Mouse (Mus musculus) gastrocnemius, adult 18-20 months (tissue): Measurements from ENCODE around the gene Tmem156. TPM values are rescaled to one million over a fixed set of nuclear protein-coding genes. Genes with fewer than 3 reads are reported as not detected.
"Not testable (repeated sequence)": the region's sequence is repeated elsewhere in the genome, so short reads cannot be mapped to it uniquely, and the experiment has no call there.

Source experiments
- DNase-seq: peaks from one replicate; pipeline ENCODE4 v3.0.0; 2021; ENCODE audit warnings: low spot score
- long read RNA-seq, 2 experiments: library from polyadenylated mRNA; stranded (forward); transcript quantifications; one replicate each; pipeline ENCODE4 v2.0.0; 2021
- total RNA-seq, 2 experiments: library from RNA; stranded (reverse); gene quantifications; 2 replicates each; pipeline ENCODE4 v1.2.3; 2021

The Tmem156 gene
- total RNA-seq = not detected
- long read RNA-seq, experiment 1 = 0 reads
- long read RNA-seq, experiment 2 = 0 reads

DNA sequence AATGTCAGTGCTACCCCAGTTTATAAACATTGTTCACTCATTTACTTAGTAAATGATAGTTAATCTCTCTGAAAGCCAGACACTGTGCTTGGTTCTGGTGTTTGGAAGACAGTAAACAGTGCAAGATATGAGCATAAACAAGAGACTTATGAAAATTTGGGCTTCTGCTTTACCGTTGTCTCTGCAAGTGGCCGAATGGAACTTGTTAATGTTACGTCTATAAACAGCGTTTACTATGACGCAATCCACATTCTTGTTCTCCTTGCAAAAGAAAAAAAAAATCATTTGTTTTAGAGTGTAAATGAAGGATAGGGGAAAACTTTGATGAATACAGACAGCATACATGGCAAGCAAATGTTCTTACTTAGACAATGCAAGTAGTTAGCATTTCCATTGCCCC, at the start of gene Tmem156:
Gene Tmem156, minus strand, starts transcription at position 212 of the 400 bp plus-strand sequence.
- DNase-seq = no peak

GRCm38 (mm10) chr5:65141242-65141641, 49.3 kb upstream of the Tmem156 start:
- DNase-seq = no peak

GRCm38 (mm10) chr5:65137073-65137472, 45.1 kb upstream of the Tmem156 start:
- DNase-seq = no peak

DNA sequence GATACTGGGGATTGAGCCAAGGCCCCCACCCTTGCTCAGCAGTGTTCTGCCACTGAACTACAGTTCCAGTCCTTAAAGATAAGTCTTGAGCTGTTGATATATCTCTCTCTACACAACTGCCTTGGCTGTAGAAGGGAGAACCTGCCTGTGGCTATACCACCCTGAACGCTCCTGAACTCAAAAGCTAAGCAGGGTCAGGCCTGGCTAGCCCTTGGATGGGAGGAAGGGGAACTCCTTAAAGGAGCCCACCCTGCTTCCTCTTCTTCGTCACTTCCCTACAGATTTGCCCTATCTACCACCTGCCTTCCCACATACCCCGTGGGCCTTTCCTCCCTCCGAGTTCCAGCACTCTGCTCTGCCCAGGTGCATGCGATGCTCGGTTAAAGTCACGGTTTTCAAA, 44.2 kb upstream of the Tmem156 start:
- no peak for DNase-seq

DNA sequence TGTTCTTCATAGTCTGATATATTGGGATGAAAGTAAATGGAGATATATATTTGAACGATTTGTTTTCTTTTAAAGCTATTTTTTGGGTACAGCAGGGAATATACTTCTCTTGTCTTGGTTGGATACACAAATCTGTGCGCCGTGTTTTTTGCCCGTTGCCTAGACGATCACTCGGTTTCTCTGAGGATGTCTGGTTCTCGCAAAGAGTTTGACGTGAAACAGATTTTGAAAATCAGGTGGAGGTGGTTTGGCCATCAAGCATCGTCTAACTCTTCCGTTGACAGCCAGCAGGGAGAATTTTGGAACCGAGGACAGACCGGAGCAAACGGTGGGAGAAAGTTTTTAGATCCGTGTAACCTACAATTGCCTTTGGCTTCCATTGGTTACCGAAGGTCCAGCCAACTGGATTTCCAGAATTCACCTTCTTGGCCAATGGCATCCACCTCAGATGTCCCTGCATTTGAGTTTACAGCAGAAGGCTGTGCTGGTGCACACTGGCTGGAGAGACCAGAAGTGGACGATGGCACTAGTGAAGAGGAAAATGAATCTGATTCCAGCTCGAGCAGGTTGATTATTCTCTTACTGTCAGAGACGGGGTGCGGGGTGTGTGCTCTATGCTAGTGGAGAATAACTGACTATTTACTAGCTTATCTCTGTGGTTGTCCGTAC, 39.4 kb upstream of the Tmem156 start:
- no peak for DNase-seq

DNA sequence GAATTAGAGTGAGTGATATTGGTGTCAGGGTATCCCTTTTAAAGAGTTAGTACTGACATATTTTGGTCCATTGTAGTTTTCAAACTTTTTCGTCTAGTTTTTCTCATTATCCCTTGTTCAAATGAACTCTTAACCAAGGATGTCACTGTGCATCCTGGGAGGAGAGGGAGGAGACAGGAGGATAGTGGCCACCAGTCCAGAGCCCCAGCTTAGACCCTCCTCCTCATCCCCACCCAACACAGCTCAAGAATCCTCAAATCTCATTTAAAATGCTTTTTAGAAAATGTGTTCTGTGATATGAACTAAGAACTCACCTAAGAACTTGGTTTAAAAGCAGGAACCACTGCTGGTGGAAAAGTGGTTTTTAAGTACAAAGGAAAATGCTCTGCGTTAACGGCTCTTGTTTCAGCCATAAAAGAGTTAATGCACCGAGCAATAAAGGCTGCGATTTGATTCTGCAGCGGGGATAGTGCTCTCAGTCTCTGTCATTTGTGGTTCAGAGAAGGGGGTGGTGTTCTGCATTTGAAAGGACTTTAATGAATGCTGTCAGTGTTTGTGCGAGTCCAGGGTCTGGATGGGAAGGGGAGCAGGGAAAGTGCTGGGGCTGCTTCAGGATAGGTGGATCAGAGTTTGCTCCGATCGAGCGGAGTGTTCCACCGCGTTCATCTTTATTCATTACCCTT, 38.7 kb upstream of the Tmem156 start:
- DNase-seq = no peak

GRCm38 (mm10) chr5:65128481-65128880, 36.5 kb upstream of the Tmem156 start:
- DNase-seq = no peak

DNA sequence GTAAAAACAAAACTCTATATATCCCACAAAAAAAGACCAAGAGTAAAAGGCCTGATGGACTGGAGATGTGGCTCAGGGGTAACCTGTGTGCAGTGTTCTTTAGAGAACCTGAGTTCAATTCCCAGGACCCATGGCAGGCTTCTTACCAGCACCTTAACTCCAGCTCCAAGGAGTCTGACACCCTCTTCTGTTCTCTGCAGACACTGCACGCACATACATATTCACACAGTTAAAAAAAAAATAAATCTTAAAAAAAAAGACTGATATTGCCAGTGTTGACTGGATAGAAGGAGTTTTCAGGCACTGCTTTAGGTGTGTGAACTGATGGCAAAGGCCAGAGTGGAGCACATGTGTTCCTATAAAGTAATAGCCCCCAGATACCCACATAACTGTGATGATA, 34.2 kb upstream of the Tmem156 start:
- no peak for DNase-seq

- no peak for DNase-seq
Observed at GRCm38 (mm10) chr5:65122616-65123015, 30.7 kb upstream of the Tmem156 start.

GRCm38 (mm10) chr5:65119918-65120317, 28.0 kb upstream of the Tmem156 start:
- no peak for DNase-seq

DNA sequence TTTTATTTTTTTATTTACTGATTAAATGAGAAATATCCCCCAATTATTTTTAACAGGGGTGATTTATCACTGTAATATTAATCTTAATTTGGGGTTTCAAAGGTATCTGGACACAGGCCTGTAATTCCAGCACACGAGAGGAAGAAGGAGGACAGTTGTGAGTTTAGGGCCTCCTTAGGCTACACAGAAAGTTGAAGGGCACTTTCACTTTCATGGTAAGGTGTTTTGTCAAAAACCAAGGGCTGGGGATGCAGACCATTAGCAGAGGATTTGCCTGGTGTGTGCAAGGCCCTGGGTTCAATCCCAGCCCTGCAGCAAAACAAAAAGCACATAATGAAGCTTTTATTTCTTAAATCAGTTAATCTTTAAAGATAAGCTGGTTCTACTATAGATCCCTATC, 27.6 kb upstream of the Tmem156 start:
- no peak for DNase-seq

DNA sequence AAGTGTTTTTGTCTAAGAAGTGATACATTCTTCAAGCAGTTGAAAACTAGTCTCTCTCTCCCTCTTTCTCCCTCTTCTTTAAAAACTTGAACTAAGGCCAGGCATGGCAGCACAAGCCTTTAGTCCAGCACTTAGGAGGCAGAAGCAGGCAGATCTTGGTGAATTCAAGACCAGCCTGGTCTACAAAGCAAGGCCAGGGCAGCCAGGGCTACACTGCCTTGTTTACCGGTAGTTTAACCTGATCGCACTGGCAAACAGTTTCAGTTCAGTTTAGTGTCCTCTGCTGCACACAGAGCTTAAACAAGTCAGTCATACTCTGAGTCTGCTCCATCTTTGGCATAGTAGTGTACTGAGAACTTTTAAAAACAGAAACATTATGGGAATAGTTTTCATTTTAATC, 24.9 kb upstream of the Tmem156 start:
- no peak for DNase-seq

DNA sequence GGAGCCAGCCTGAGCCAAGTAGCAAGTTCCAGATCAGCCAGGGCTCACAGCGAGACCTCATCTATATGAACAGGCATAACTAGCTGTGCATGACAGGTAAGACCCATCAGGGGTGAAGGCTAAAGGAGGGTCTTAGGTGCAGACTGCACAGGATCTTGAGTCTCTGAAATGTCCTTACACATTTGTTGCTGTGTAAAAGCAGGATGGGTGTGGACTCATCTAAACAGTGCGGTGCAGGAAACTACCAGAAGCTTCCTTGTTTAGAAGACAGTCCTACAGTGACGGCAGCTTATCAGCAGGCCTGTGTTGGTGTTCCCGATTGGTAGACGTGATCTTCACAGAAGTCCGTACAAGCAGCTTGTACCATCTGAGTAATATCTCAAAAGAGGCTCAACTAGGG, 21.4 kb upstream of the Tmem156 start:
- no peak for DNase-seq

- not testable (repeated sequence) for DNase-seq
Observed at GRCm38 (mm10) chr5:65112225-65112624, 20.3 kb upstream of the Tmem156 start.

- DNase-seq = peak; percentile 37
Observed at GRCm38 (mm10) chr5:65107773-65108432, 16.0 kb upstream of the Tmem156 start.

DNA sequence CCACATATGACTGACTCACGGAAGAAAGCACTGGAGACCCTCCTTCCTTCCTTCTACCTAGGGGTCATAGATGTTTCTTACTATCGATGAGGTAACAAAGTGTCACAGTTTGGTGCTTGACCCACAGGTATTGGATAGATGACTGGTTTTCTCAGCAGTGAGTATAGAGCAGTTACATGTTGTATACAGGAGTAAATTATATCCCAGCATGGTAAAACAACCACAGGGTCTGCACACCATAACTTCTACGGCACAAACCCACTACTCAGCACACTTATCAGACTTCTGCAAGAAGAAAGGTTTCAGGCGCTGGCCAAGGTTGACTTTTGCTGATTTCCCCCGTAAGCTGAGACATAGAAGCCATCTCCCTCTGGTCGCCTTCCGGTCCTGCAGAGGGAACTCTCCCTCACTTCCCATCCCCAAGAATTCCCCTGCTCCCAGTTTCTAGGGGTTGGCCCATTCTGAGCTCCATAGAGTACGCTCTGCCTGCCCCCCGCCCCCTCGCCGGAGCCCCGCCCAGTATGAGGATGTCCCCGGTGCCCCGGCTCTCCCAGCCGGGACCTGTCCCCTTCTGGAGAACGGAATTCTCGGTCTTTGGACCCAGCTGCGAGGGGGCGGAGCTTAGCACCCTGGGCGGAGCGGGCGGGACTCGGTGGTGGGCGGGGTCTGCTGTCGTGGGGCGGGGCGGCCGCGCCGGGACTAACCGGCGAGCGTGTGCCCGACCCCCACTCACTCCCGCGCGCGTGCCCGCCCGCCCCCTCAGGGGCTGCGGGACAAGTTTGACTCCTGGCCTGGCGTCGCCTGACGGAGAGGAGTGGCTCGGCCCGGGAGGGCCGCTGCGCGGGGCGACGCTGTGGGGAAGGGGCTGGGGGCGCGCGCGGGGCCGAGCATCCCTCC, 15.2 kb upstream of the Tmem156 start, which contains the start of gene Klhl5:
Gene Klhl5, plus strand, starts transcription at position 664 of the 897 bp plus-strand sequence.
- peak; percentile 88 for DNase-seq

- DNase-seq = no peak
Observed at GRCm38 (mm10) chr5:65102641-65103042, 10.7 kb upstream of the Tmem156 start.

DNA sequence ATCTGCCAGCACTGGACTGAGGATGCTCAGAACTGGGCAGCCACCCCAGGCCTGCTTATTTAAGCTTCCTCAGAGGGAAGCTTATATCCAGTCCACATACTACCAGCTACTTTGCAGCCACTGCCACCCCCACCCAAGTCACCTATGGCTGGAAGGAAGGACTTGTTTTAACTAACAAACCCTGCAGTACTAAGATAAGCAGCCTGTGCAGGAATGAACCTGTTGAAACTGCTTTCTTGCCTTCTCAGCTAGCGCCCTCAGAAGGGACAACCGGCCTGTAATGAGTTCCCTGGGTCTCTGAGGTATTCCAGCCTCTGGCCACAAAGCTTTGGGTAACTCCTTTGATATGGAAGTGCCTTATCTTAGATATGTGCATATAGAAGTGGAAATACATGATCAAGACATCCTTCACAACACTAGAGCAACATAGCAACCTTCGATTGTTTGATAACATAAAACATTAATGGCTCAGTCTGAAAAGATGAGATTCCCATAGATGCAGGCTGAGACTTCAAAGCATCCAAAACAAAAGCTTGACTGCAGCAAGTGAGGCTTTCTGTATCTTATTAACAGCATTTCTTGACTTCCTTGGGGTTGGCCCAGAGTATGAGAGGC, 10.2 kb upstream of the Tmem156 start:
- DNase-seq = no peak

- DNase-seq = no peak
Observed at GRCm38 (mm10) chr5:65101621-65102020, 9.7 kb upstream of the Tmem156 start.

GRCm38 (mm10) chr5:65101209-65101608, 9.3 kb upstream of the Tmem156 start:
- no peak for DNase-seq

DNA sequence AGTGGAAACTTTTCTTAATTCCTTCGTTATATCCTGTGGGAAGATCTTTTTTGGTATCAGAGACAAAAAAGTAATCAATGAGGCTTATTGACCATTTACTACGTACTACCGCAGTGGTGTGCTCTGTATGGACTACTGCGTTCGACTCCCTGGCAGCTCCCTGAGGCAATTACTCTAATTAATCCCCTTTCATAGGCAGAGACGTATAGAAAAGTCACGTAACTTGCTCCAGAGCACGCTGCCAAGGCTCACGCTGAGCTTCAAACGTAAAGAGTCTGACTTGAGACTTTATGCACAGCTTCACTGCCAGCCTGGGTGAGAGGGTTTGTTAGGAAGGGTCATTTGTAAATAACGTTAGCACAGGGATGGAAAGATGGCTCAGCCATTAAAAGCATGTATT, 8.1 kb upstream of the Tmem156 start:
- no peak for DNase-seq
